Mouse (Mus musculus) olfactory bulb, adult 2 months (tissue): Measurements from ENCODE around the gene Ifi204. TPM values are rescaled to one million over a fixed set of nuclear protein-coding genes. Genes with fewer than 3 reads are reported as not detected.
"Not testable (repeated sequence)": the region's sequence is repeated elsewhere in the genome, so short reads cannot be mapped to it uniquely, and the experiment has no call there.

Source experiments
- H3K27ac ChIP-seq: fragments of 200-500 bp; 2 replicates; pipeline ENCODE4 v1.5.1; 2012; ENCODE audit warnings: low read depth, low read length; ENCODE audit not compliant: insufficient read depth
- H3K4me1 ChIP-seq: fragments of 200-500 bp; 2 replicates; pipeline ENCODE4 v1.6.1; 2012; ENCODE audit warnings: low read length; ENCODE audit not compliant: control insufficient read depth, insufficient read depth
- H3K4me3 ChIP-seq: fragments of 200-500 bp; 2 replicates; pipeline ENCODE4 v1.5.1; 2012; ENCODE audit warnings: mild to moderate bottlenecking, low read depth, low read length, moderate library complexity; ENCODE audit not compliant: insufficient read depth
- CTCF ChIP-seq: fragments of 200-500 bp; IDR thresholded peaks from 2 replicates; pipeline ENCODE4 v1.5.1; 2012; ENCODE audit warnings: low read depth, mild to moderate bottlenecking, low read length, moderate library complexity; ENCODE audit not compliant: insufficient read depth
- POLR2A ChIP-seq: fragments of 200-500 bp; IDR thresholded peaks from 2 replicates; pipeline ENCODE4 v1.6.1; 2012; ENCODE audit warnings: mild to moderate bottlenecking, low read depth, low read length, moderate library complexity; ENCODE audit not compliant: insufficient read depth
- WGBS: fragments of 180-500 bp; shearing (Covaris S2); methylation state at CpG from one replicate; pipeline ENCODE4 v1.1.7; 2018; 5-methylcytosine and 5-hydroxymethylcytosine counted together
- polyA plus RNA-seq: library from polyadenylated mRNA; stranded (reverse); fragments of >200 nt; gene quantifications from 2 replicates; pipeline ENCODE4 v1.2.4, GENCODE M21; 2012; ENCODE audit warnings: low replicate concordance; ENCODE audit not compliant: missing spikeins, insufficient read depth, insufficient read length

Gene Ifi204
- polyA plus RNA-seq, 1 experiment = not detected

GRCm38 (mm10) chr1:173736986-173737385 lies 29.8 kb downstream of the Ifi204 start:
- Histone ChIP-seq H3K4me3 (no peak overlapping the region), H3K4me1 (no peaks in the 10 kb centered on the region), H3K27ac (no peak overlapping the region)
- 63% methylated on average over 2 of the region's 2 CpGs for WGBS
- no peak for TF ChIP-seq CTCF
- no peak for TF ChIP-seq POLR2A

GRCm38 (mm10) chr1:173735015-173735414 lies 31.7 kb downstream of the Ifi204 start:
- not testable (repeated sequence) for H3K4me1 ChIP-seq, H3K4me3 ChIP-seq, H3K27ac ChIP-seq
- WGBS = 95% methylated on average over 4 of the region's 4 CpGs

GRCm38 (mm10) chr1:173733219-173733618 lies 33.5 kb downstream of the Ifi204 start:
- 44% methylated on average over 7 of the region's 7 CpGs for WGBS
- no peak overlapping the region for H3K27ac ChIP-seq
- TF ChIP-seq CTCF (no peak), POLR2A (no peak)
- no peaks in the 10 kb centered on the region for H3K4me1 ChIP-seq
- H3K4me3 ChIP-seq = no peak overlapping the region

Other genes starting within 250 kb of the Ifi204 start
- gene Ifi214, start 231.0 kb downstream of the Ifi204 start, polyA plus RNA-seq = not detected in 2 replicates
- gene Ifi213, start 167.7 kb downstream of the Ifi204 start, polyA plus RNA-seq = not detected in 2 replicates
- gene Ifi209, start 136.0 kb downstream of the Ifi204 start, polyA plus RNA-seq = not detected in 2 replicates
- gene Ifi208, start 93.3 kb downstream of the Ifi204 start, polyA plus RNA-seq = not detected in 2 replicates
- gene Ifi207, start 25.2 kb downstream of the Ifi204 start, polyA plus RNA-seq = not detected in 2 replicates
- gene Ifi211, start 146.1 kb upstream of the Ifi204 start, polyA plus RNA-seq = not detected in 2 replicates
- not detected in 2 replicates for gene Mndal, start 175.5 kb upstream of the Ifi204 start, polyA plus RNA-seq
- gene Ifi203, start 175.7 kb upstream of the Ifi204 start, polyA plus RNA-seq = not detected in 2 replicates
- not detected in 2 replicates for gene Ifi202b, start 215.8 kb upstream of the Ifi204 start, polyA plus RNA-seq